Mouse (Mus musculus) hindbrain, embryonic 16.5 days (tissue): Measurements from ENCODE around the gene Psme4. TPM values are rescaled to one million over a fixed set of nuclear protein-coding genes. Genes with fewer than 3 reads are reported as not detected.

ENCODE experiments used
- ATAC-seq: fragments of 200-750 bp; cut with Nextera tagmentation; 2 replicates; pipeline ENCODE4 v1.8.0; 2017; ENCODE audit warnings: moderate TSS enrichment, moderate library complexity
- H3K27ac ChIP-seq: fragments of 300-500 bp; sonication (generic); 2 replicates; pipeline ENCODE4 v1.5.1; 2014; ENCODE audit warnings: low read depth, mild to moderate bottlenecking, control low read depth, low read length, moderate library complexity
- H3K27me3 ChIP-seq: fragments of 300-500 bp; sonication (generic); replicated peaks from 2 replicates; pipeline ENCODE4 v1.6.1; 2014; ENCODE audit warnings: low read length; ENCODE audit not compliant: control insufficient read depth, insufficient read depth
- H3K36me3 ChIP-seq: fragments of 300-500 bp; sonication (generic); 2 replicates; pipeline ENCODE4 v1.6.1; 2014; ENCODE audit warnings: mild to moderate bottlenecking, low read length, moderate library complexity, mixed read lengths; ENCODE audit not compliant: control insufficient read depth, insufficient read depth
- H3K4me1 ChIP-seq: fragments of 300-500 bp; sonication (generic); 2 replicates; pipeline ENCODE4 v1.6.1; 2014; ENCODE audit warnings: low read depth, low read length; ENCODE audit not compliant: control insufficient read depth, insufficient read depth
- H3K4me2 ChIP-seq: fragments of 300-500 bp; sonication (generic); 2 replicates; pipeline ENCODE4 v1.6.1; 2014; ENCODE audit warnings: mild to moderate bottlenecking, low read length, control low read depth, moderate library complexity
- H3K4me3 ChIP-seq: fragments of 300-500 bp; sonication (generic); 2 replicates; pipeline ENCODE4 v1.5.1; 2014; ENCODE audit warnings: mild to moderate bottlenecking, low read length, control low read depth, moderate library complexity
- H3K9ac ChIP-seq: fragments of 300-500 bp; sonication (generic); 2 replicates; pipeline ENCODE4 v1.6.1; 2014; ENCODE audit warnings: low read depth, mild to moderate bottlenecking, control low read depth, low read length, moderate library complexity
- H3K9me3 ChIP-seq: fragments of 300-500 bp; sonication (generic); 2 replicates; pipeline ENCODE4 v1.6.1; 2014; ENCODE audit warnings: mild to moderate bottlenecking, low read length, moderate library complexity; ENCODE audit not compliant: control insufficient read depth
- WGBS: fragments of 180-500 bp; shearing (Covaris S2); extraction: QIAGEN DNeasy Blood & Tissue Kit; methylation state at CpG from one replicate; pipeline ENCODE4 v1.1.7; 2014; 5-methylcytosine and 5-hydroxymethylcytosine counted together
- polyA plus RNA-seq: library from polyadenylated mRNA; unstranded; fragments of >200 nt; fragmentation: Nextera tagmentation; extraction: Ambion mirVana; gene quantifications from 2 replicates; pipeline ENCODE4 v1.2.1, GENCODE M21; 2015

Gene Psme4
- polyA plus RNA-seq, 1 experiment from 2014 or later: 11.0 TPM

DNA sequence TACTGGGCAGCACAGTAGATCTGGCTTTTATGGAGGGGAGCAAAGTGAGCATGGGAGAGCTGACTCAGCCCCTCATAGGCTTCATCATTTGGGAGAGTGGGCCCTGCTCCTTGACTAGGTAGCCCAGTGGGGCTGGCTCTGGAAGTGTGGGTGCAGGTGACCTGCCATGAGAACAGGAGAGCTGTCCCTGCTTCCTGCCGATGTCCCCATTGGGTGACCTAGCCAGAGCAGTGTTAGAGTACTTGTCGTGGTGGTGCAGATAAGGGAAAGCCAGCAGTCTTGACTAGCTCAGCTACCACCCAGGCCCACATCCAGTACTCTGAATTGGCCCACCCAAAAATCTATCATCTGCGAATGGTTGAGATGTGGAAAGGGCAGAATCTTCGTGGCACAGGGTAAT, 6.0 kb downstream of the Psme4 start:
- no peak overlapping the region for H3K9ac ChIP-seq
- H3K9me3 ChIP-seq: no peaks in the 10 kb centered on the region
- no peak overlapping the region for H3K4me3 ChIP-seq
- no peak for ATAC-seq
- H3K4me2 ChIP-seq: no peak overlapping the region
- no peak overlapping the region for H3K27ac ChIP-seq
- H3K27me3 ChIP-seq: no peaks in the 10 kb centered on the region
- no peaks in the 10 kb centered on the region for H3K36me3 ChIP-seq
- WGBS: 84% methylated on average over 4 of the region's 4 CpGs
- peaks cover 11% of the 10 kb centered on the region for H3K4me1 ChIP-seq

DNA sequence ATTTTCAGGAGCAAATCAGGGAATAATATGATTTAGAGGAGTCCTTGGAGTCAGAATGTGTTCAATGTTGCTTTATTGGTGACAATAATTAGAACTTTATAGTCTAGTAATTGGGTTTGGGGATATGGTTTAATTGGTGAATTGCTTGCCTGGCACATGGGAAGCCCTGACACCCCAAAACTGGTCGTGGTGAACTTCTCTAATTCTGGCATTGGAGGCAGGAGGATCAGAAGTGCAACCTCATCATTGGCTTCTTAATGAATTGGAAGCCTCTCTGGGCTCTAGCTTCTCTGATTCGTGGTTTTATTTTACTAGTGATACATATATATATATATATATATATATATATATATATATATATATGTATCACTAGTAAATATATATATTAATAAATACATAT, 9.4 kb downstream of the Psme4 start:
- WGBS: 84% methylated on average over 2 of the region's 2 CpGs
- H3K36me3 ChIP-seq: no peaks in the 10 kb centered on the region

DNA sequence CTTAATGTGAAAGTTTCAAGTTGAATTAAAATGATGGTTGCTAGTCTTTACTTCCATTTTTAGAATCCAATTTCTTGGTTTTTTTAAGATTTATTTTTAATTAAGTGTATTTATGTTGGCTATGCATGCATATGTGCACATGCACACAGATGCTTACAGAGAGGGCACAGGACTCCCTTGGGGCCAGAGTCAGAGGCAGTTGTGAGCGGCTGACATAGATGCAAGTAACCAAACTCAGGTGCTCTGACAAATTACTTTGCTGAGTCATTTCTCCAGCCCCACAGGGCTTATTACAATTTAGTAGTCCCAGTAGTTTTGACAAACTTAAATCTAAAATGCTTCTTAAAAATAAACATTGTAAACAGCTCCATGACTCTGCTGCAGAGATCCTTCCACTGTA, 10.1 kb downstream of the Psme4 start:
- ATAC-seq: no peak
- Histone ChIP-seq H3K4me3 (no peak overlapping the region), H3K27ac (no peak overlapping the region), H3K4me2 (no peak overlapping the region), H3K27me3 (no peaks in the 10 kb centered on the region), H3K9me3 (no peaks in the 10 kb centered on the region), H3K36me3 (no peaks in the 10 kb centered on the region), H3K4me1 (no peaks in the 10 kb centered on the region), H3K9ac (no peak overlapping the region)
- WGBS: 64% methylated on average over 1 of the region's 1 CpGs

More for the DNA sequence above, 9.4 kb downstream of the Psme4 start:
- Histone ChIP-seq H3K27ac (no peak overlapping the region), H3K4me3 (no peak overlapping the region), H3K4me1 (no peaks in the 10 kb centered on the region), H3K4me2 (no peak overlapping the region), H3K9me3 (no peaks in the 10 kb centered on the region), H3K9ac (no peak overlapping the region), H3K27me3 (no peaks in the 10 kb centered on the region)
- no peak for ATAC-seq

DNA sequence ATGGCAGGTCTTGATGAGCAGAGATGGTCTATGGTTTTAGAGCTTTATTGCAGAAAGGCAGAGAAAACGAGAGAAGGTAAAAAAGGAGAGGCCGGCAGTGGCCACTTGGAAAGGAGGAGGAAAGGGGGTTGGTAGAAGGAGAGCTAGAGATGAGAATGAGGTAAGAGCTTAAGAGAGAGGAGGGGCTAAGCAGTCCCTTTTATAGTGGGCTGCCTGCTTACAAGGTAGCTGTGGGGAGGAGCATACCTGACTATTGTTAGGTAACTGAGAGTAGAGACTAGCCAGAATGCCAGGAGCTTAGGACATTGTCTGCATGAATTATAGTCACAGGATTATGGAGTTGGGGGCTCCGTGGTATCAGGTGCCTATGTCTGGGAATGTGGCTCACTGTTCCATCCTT, 14.0 kb downstream of the Psme4 start:
- H3K9me3 ChIP-seq: no peaks in the 10 kb centered on the region
- no peak overlapping the region for H3K4me3 ChIP-seq
- H3K4me1 ChIP-seq: no peaks in the 10 kb centered on the region
- no peak overlapping the region for H3K4me2 ChIP-seq
- WGBS: 70% methylated on average over 3 of the region's 3 CpGs
- H3K9ac ChIP-seq: no peak overlapping the region
- no peak overlapping the region for H3K27ac ChIP-seq
- H3K27me3 ChIP-seq: no peaks in the 10 kb centered on the region
- H3K36me3 ChIP-seq: no peaks in the 10 kb centered on the region
- ATAC-seq: 0 out of 2 replicates have a peak, but pooled peaks have one; percentile 6

DNA sequence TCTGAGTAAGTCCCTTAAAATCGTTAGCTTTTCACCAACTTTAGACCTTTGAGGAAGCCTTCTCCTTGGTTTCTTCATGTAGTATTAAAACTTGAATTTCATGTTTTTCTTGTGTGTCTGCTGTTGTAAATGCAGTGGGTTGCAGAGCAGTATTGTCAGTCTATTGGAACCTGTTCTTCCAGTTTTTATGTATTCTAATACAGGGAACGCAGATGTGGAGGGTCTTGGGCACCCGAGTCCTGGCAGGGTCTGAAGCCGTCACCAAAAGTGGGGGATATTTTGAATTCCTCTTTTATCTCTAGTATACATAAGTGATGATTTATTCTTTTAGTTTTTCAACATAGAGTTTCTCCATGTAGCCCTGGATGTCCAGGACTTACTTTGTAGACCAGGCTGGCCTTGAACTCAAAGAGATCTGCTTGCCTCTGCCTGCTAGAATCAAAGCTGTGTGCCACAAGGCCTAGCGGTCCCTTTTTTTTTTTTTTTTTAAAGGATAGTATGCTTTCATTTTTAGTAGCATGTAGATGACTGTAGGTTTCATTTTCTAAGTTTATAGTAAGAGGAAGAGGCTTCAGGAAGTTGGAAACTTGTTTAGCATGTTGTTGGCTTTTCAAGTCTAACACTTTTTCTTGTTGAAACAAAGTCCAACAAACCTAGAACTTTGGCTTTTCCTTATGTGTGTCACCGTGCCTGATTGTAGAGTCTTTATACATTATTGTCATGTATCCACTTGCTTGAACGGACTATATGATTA, 14.9 kb downstream of the Psme4 start:
- Histone ChIP-seq H3K9me3 (no peaks in the 10 kb centered on the region), H3K4me3 (no peak overlapping the region), H3K4me2 (no peak overlapping the region), H3K4me1 (no peaks in the 10 kb centered on the region), H3K27ac (no peak overlapping the region), H3K27me3 (no peaks in the 10 kb centered on the region), H3K36me3 (no peaks in the 10 kb centered on the region), H3K9ac (no peak overlapping the region)
- 96% methylated on average over 7 of the region's 7 CpGs for WGBS
- no peak for ATAC-seq

DNA sequence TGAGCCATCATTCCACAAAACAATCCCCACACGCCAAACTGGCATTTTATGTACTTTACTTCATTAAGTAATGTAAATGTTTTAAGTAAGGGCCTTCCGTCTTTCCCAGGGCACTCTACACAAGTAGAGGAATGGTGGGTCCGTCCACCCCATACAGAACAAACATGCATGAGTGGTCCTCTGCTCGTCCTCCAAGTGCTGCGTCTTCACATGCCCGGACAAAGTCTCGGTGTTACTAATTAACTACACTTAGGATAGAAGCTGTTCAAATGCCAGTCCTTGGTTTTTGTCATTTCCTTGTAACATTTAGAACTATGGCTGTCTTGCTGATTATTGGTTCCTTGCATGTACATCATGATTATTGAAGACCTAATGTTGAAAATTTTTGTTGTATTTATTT, 21.2 kb downstream of the Psme4 start:
- Histone ChIP-seq H3K4me3 (no peak overlapping the region), H3K4me1 (no peaks in the 10 kb centered on the region), H3K4me2 (no peak overlapping the region), H3K36me3 (peaks cover 4% of the 10 kb centered on the region; the same call in 1 of the 2 replicates), H3K9me3 (no peaks in the 10 kb centered on the region), H3K27ac (no peak overlapping the region), H3K27me3 (no peaks in the 10 kb centered on the region), H3K9ac (no peak overlapping the region)
- WGBS: 83% methylated on average over 7 of the region's 7 CpGs
- ATAC-seq: no peak

DNA sequence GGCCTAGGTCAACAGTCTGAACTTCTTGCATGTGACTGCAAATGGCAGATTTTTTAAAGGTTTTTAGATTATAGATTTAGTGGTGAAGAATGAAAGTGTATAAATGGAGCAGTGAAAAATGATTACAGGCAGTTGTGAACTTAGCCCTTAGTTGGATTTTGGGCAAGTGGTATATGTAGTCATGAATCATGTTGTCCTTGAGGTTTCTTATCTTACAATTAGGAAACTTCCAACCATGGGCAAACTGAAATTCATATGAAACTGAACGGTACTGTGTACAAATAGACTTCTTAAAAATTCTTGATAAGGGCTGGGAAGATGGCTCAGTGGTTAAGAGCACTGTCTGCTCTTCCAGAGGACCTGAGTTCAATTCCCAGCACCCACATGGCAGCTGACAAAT, 22.2 kb downstream of the Psme4 start:
- Histone ChIP-seq H3K4me3 (no peak overlapping the region), H3K36me3 (peaks cover 4% of the 10 kb centered on the region; the same call in 1 of the 2 replicates), H3K4me1 (no peaks in the 10 kb centered on the region), H3K4me2 (no peak overlapping the region), H3K9me3 (no peaks in the 10 kb centered on the region), H3K27me3 (no peaks in the 10 kb centered on the region), H3K9ac (no peak overlapping the region), H3K27ac (no peak overlapping the region)
- 94% methylated on average over 1 of the region's 1 CpGs for WGBS
- no peak for ATAC-seq

DNA sequence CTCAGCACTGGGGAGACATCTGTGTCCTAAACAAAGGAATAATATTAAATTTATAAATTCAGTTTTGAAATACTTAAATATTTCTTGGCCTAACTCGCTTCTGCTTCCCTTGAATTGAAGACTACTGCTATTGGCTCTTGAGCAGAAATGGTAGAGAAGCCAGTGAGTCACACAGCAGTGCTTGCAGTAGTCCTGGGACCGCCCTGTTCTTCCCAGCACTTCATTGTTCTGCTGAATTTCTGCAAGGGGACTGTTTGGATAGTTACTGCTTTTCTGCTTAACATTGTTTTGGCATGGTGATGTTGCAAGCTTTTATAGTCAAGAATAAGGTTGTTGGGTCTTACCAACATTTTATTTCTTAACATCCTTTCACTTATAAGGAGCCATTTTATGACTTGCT, 25.7 kb downstream of the Psme4 start:
- Histone ChIP-seq H3K27me3 (no peaks in the 10 kb centered on the region), H3K27ac (no peak overlapping the region), H3K36me3 (peaks cover 4% of the 10 kb centered on the region; the same call in 1 of the 2 replicates), H3K4me1 (no peaks in the 10 kb centered on the region), H3K9ac (no peak overlapping the region), H3K9me3 (no peaks in the 10 kb centered on the region), H3K4me3 (no peak overlapping the region), H3K4me2 (no peak overlapping the region)
- ATAC-seq: no peak
- WGBS: 96% methylated on average over 2 of the region's 2 CpGs

DNA sequence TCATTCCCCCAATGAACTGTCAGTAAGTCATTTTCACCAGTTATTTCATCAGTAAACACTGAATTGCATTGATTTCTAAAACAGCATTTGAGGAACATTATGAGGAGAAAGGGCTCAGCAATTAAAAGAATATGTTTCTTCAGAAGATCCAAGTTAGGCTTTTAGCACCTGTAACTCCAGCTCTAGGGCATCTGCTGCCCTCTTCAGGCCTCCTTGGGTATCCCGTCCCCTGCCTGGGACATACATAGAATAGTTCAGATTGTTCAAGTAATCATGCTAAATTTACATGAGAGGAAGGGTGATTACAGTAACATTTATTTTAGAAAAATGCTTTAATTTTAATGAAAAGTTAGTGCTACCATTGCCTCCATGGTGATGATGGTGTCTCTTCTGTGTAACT, 28.0 kb downstream of the Psme4 start:
- H3K9ac ChIP-seq: no peak overlapping the region
- H3K9me3 ChIP-seq: no peaks in the 10 kb centered on the region
- 74% methylated on average over 1 of the region's 1 CpGs for WGBS
- H3K4me1 ChIP-seq: no peaks in the 10 kb centered on the region
- no peak overlapping the region for H3K27ac ChIP-seq
- H3K4me2 ChIP-seq: no peak overlapping the region
- H3K27me3 ChIP-seq: no peaks in the 10 kb centered on the region
- no peak for ATAC-seq
- no peaks in the 10 kb centered on the region; the same call in 1 of the 2 replicates for H3K36me3 ChIP-seq
- H3K4me3 ChIP-seq: no peak overlapping the region
